Mouse (Mus musculus): Measurements from ENCODE around the gene Pomt1. TPM values are rescaled to one million over a fixed set of nuclear protein-coding genes. Genes with fewer than 3 reads are reported as not detected.
A peak's percentile ranks its signal among the peaks of the same experiment; 100 is the strongest.

The Pomt1 gene
- total and polyA plus RNA-seq, 3 experiments: 13.6 to 16.7 (median 16.0) TPM

DNA sequence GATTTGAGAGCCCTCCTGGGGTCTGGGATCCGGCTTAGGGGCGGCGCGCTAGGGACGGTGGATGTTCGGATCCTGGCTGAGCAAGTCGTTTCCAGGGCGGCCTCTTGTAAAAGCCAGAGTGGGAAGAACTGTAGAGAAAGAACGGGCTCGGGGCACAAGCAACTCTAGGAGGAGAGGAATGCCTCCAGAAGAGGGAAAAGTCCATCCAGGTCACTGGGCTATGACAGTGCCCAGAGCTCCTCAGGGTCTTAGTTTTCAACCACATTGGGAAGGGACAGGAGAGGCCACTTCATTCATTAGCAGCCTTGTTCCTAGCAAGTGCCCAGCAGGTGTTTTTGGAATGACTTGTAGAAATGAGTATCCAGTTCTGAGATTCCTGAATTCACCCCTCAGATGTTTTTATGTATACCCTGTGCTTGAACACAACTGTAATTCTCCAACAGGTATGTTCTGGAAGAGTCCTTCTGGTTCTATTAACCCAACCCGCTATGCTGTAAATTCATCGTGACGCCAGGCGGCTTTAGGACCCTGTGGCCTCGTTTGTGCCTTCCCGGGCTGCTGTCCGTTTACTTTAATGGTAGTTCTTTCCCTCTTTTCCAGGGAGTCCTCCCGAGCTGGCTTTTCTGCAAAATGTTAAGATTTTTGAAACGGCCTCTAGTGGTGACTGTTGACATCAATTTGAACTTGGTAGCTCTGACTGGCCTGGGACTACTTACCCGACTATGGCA is 534 bp downstream of the Pomt1 start:
- H3K4me3 ChIP-seq (replicated peaks in 1 of 3; ENCODE audit: low read depth in 2 of 3, low read length in 2 of 3, poor library complexity in 1 of 3): peak overlapping the region; percentile 58 to 82 (median 75)
- peak overlapping the region; percentile 55 for H3K4me2 ChIP-seq (ENCODE audit: insufficient read depth, low read depth, poor library complexity, severe bottlenecking)
- H3K9me3 ChIP-seq (replicated peaks; ENCODE audit: low read length): no peaks in the 10 kb centered on the region
- in situ Hi-C loops (cut with MboI; ENCODE audit: low pct_ligation_motif_present, low pct_unique_long_range_greater_than_20kb, low sequenced_read_pairs): no loop called here
- DNase-seq (ENCODE audit: extremely low read depth): peak; percentile 59
- H3K36me3 ChIP-seq (replicated peaks in 1 of 2; ENCODE audit: control insufficient read depth in 1 of 2, insufficient read depth in 1 of 2, low read length in 1 of 2): peaks cover 20 to 57% of the 10 kb centered on the region in 2 experiments
- 0 out of 2 replicates have a peak, but pooled peaks cover 2% of the 10 kb centered on the region for H3K79me2 ChIP-seq (replicated peaks; ENCODE audit: control insufficient read depth, extremely low read depth, insufficient read depth, poor library complexity, severe bottlenecking)
- dilution Hi-C loops (cut with MboI; ENCODE audit: extremely low pct_ligation_motif_present, extremely low pct_unique_long_range_greater_than_20kb, low sequenced_read_pairs): no loop called here
- H3K27me3 ChIP-seq (replicated peaks): no peaks in the 10 kb centered on the region
- H3K4me1 ChIP-seq (ENCODE audit: control insufficient read depth in 1 of 2, insufficient read depth in 2 of 2): peaks cover 4 to 30% of the 10 kb centered on the region in 2 experiments; a peak in 2 of 4 replicates
- no peak overlapping the region for H3K27ac ChIP-seq (ENCODE audit: insufficient read depth, low read depth)
- peak overlapping the region; percentile 76 for H3K9ac ChIP-seq (ENCODE audit: insufficient read depth, low read depth)
- peak; percentile 15 for TF ChIP-seq RAD21 (IDR thresholded peaks at IDR 0.05; ENCODE audit: low read depth, low read length)
- peak; percentile 6 for TF ChIP-seq SIN3A (IDR thresholded peaks at IDR 0.05; ENCODE audit: low read length)
- no peak for TF ChIP-seq USF2 (conservative IDR thresholded peaks at IDR 0.05; ENCODE audit: low read depth, low read length)
- TF ChIP-seq SMC3 (IDR thresholded peaks at IDR 0.05; ENCODE audit: low read depth, low read length): peak; percentile 28
- peak; percentile 24 to 64; a peak in 2 of 4 replicates for TF ChIP-seq CTCF (conservative IDR thresholded peaks at IDR 0.05 in 1 of 2, IDR thresholded peaks at IDR 0.05 in 1 of 2; ENCODE audit: low read depth in 2 of 2, low read length in 2 of 2)

DNA sequence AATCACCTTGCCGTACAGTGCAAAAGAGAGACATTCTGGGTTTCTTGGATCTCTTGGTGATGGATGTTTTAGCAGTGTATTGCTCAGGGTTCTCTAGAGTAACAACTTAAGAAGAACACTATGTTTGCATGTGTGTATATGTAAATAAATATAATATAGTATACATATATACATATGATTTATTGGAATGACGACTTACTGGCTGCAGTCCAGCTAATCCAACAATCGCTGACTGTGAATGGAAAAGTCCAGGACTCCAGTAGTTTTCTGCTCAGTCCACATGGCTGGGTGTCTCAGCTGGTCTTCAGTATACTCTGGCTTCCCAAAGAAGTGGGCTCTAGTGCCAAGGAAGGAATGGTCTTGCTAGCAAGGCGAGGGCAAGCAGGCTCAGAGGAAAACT is 1.2 kb downstream of the Pomt1 start:
- Histone ChIP-seq H3K9me3 (replicated peaks; ENCODE audit: low read length) (no peaks in the 10 kb centered on the region), H3K79me2 (replicated peaks; ENCODE audit: control insufficient read depth, extremely low read depth, insufficient read depth, poor library complexity, severe bottlenecking) (0 out of 2 replicates have a peak, but pooled peaks cover 2% of the 10 kb centered on the region), H3K4me2 (ENCODE audit: insufficient read depth, low read depth, poor library complexity, severe bottlenecking) (peak overlapping the region; percentile 55), H3K36me3 (replicated peaks in 1 of 2; ENCODE audit: control insufficient read depth in 1 of 2, insufficient read depth in 1 of 2, low read length in 1 of 2) (peaks cover 14 to 58% of the 10 kb centered on the region in 2 experiments), H3K9ac (ENCODE audit: insufficient read depth, low read depth) (peak overlapping the region; percentile 76), H3K27me3 (replicated peaks) (no peaks in the 10 kb centered on the region), H3K4me3 (replicated peaks in 1 of 3; ENCODE audit: low read depth in 2 of 3, low read length in 2 of 3, poor library complexity in 1 of 3) (peak overlapping the region; percentile 58 to 82 (median 75)), H3K4me1 (ENCODE audit: control insufficient read depth in 1 of 2, insufficient read depth in 2 of 2) (peaks cover 4 to 30% of the 10 kb centered on the region in 2 experiments; a peak in 2 of 4 replicates), H3K27ac (ENCODE audit: insufficient read depth, low read depth) (no peak overlapping the region)
- TF ChIP-seq BHLHE40 (IDR thresholded peaks at IDR 0.05; ENCODE audit: low read depth, low read length) (no peak), E2F4 (IDR thresholded peaks at IDR 0.05; ENCODE audit: insufficient replicate concordance, low read depth, low read length) (no peak), ZC3H11A (IDR thresholded peaks at IDR 0.05; ENCODE audit: low read depth, low read length) (no peak), PAX5 (IDR thresholded peaks at IDR 0.05; ENCODE audit: low read length) (no peak), GABPA (IDR thresholded peaks at IDR 0.05; ENCODE audit: insufficient replicate concordance, low read depth, low read length) (no peak), RCOR1 (conservative IDR thresholded peaks at IDR 0.05; ENCODE audit: low read depth, low read length) (no peak), MAZ (IDR thresholded peaks at IDR 0.05; ENCODE audit: low read depth, low read length) (no peak), HCFC1 (IDR thresholded peaks at IDR 0.05; ENCODE audit: low read depth, low read length) (no peak), MAFK (IDR thresholded peaks at IDR 0.05; ENCODE audit: insufficient replicate concordance, low read length) (no peak), MAX (IDR thresholded peaks at IDR 0.05; ENCODE audit: low read length) (no peak), MXI1 (IDR thresholded peaks at IDR 0.05; ENCODE audit: low read depth, low read length) (no peak), IRF4 (IDR thresholded peaks at IDR 0.05; ENCODE audit: low read depth, low read length) (no peak), JUN (IDR thresholded peaks at IDR 0.05; ENCODE audit: insufficient read depth, low read depth, low read length) (no peak), CHD1 (IDR thresholded peaks at IDR 0.05; ENCODE audit: low read depth, low read length) (no peak), TCF12 (IDR thresholded peaks at IDR 0.05; ENCODE audit: low read depth, low read length) (no peak), ZKSCAN1 (IDR thresholded peaks at IDR 0.05; ENCODE audit: borderline replicate concordance, low read depth, low read length) (no peak), POLR2AphosphoS2 (IDR thresholded peaks at IDR 0.05; ENCODE audit: low read depth, low read length) (no peak), NRF1 (IDR thresholded peaks at IDR 0.05; ENCODE audit: low read depth, low read length) (no peak)
- in situ Hi-C loops (cut with MboI; ENCODE audit: low pct_ligation_motif_present, low pct_unique_long_range_greater_than_20kb, low sequenced_read_pairs): no loop called here
- dilution Hi-C loops (cut with MboI; ENCODE audit: extremely low pct_ligation_motif_present, extremely low pct_unique_long_range_greater_than_20kb, low sequenced_read_pairs): no loop called here
- DNase-seq (ENCODE audit: extremely low read depth): no peak

All from CH12.LX (cell line).